ENCODE assay signal across 21 mouse cellular contexts in genomic region chr1:69519356-69519755, GRCm38 (mm10).
DNase-seq lines count a peak whose midpoint lies in the region; TF ChIP-seq lines count a peak whose summit lies in the region.
"Had no signal": no experiment of that assay in that cellular context is flagged by ENCODE, and none has a peak within 500 bp of the region (broad histone marks: within the 10 kb centered on the region; RNA-seq: fewer than 3 reads in every experiment).

No protein-coding gene starts in this region.

- 92% methylated on average over 4 of the region's 4 CpGs for WGBS in heart, embryonic 10.5 days

- H3K4me3 ChIP-seq in heart, embryonic 10.5 days, result no peak overlapping the region
- H3K4me3 ChIP-seq in layer of hippocampus, adult 2 months, result no peak overlapping the region
- H3K4me3 ChIP-seq: heart, adult 2 months; heart, embryonic 13.5 days; liver, embryonic 12.5 days had no signal

- H3K27me3 ChIP-seq in heart, embryonic 10.5 days (ENCODE audit: insufficient read depth, poor library complexity, severe bottlenecking), result no peaks in the 10 kb centered on the region
- H3K27me3 ChIP-seq: heart, embryonic 13.5 days; liver, embryonic 12.5 days had no signal

- peaks cover 5% of the 10 kb centered on the region; the same call in 1 of the 2 replicates for H3K4me1 ChIP-seq in heart, embryonic 10.5 days

- TF ChIP-seq CTCF in layer of hippocampus, adult 2 months (conservative IDR thresholded peaks at IDR 0.05), result no peak

- H3K9me3 ChIP-seq in heart, embryonic 10.5 days, result no peaks in the 10 kb centered on the region
- H3K9me3 ChIP-seq: heart, embryonic 13.5 days; liver, embryonic 12.5 days had no signal

- peak; percentile 35 for DNase-seq in heart, adult 11 months
- no peak for DNase-seq in heart, embryonic 10.5 days (ENCODE audit: low spot score)
- DNase-seq in brain, adult 2 months (ENCODE audit: low read depth, low spot score), result peak; percentile 45
- peak; percentile 44 to 50 for DNase-seq in layer of hippocampus, adult 2 months (ENCODE audit: low spot score in 2 of 2)
- DNase-seq in telencephalon, adult 2 months (ENCODE audit: low read depth, low spot score), result peak; percentile 21
- no peak for DNase-seq in adrenal gland, adult 18-20 months (ENCODE audit: low spot score in 2 of 2)
- DNase-seq in frontal cortex, postnatal 14 days (ENCODE audit: low spot score in 2 of 2), result no peak
- DNase-seq: adrenal gland, postnatal 25 days; B cell, adult 2 months; cerebellum, adult 8-10 months; cerebellum, postnatal 36 days; gastrocnemius, postnatal 36 days; heart, adult 2 months; heart, postnatal 10 days; kidney, postnatal 14 days; liver, postnatal 0 days; midbrain, embryonic 14.5 days had no signal

- H3K36me3 ChIP-seq in heart, embryonic 10.5 days, result no peaks in the 10 kb centered on the region
- H3K36me3 ChIP-seq: heart, embryonic 13.5 days; liver, embryonic 12.5 days had no signal

- no peak overlapping the region for H3K27ac ChIP-seq in heart, embryonic 10.5 days
- H3K27ac ChIP-seq in layer of hippocampus, adult 2 months, result no peak overlapping the region
- H3K27ac ChIP-seq: heart, adult 2 months; heart, embryonic 13.5 days; hindbrain, embryonic 14.5 days; liver, embryonic 12.5 days; macrophage had no signal

Comparison
In these comparisons a context has a peak if more than half of its experiments do, and no peak if none do; other contexts are left out.
1. DNase-seq: peak in heart, adult 11 months (single experiment), brain, adult 2 months (single experiment), layer of hippocampus, adult 2 months (2 of 2) and telencephalon, adult 2 months (single experiment); none in heart, embryonic 10.5 days (single experiment), adrenal gland, adult 18-20 months (0 of 2) and frontal cortex, postnatal 14 days (0 of 2).